Mouse (Mus musculus) thymus, postnatal 0 days (tissue): ENCODE results near the gene Nsa2. TPM values are rescaled to one million over a fixed set of nuclear protein-coding genes. Genes with fewer than 3 reads are reported as not detected.
A peak's percentile ranks its signal among the peaks of the same experiment; 100 is the strongest.
"Not testable (repeated sequence)": the region's sequence is repeated elsewhere in the genome, so short reads cannot be mapped to it uniquely, and the experiment has no call there.

Experiments
- DNase-seq: peaks from one replicate; pipeline ENCODE4 v3.0.0-alpha.2; 2015; ENCODE audit warnings: low spot score
- polyA plus RNA-seq: library from polyadenylated mRNA; unstranded; fragments of >200 nt; fragmentation: Nextera tagmentation; extraction: Ambion mirVana; gene quantifications from 2 replicates; pipeline ENCODE4 v1.2.1, GENCODE M21; 2015

Nsa2 gene
- polyA plus RNA-seq, result 83.9 and 91.3 TPM in 2 replicates

GRCm38 (mm10) chr13:97137466-97138400 lies at the start of gene Nsa2, which contains the start of gene Gfm2:
Gene Nsa2, minus strand, starts transcription at chr13:97137937.
Gene Gfm2, plus strand, starts transcription at chr13:97137937.
- peak; percentile 95 for DNase-seq

GRCm38 (mm10) chr13:97186346-97186745 lies 48.6 kb upstream of the Nsa2 start:
- DNase-seq, result no peak

GRCm38 (mm10) chr13:97184656-97185055 lies 46.9 kb upstream of the Nsa2 start:
- no peak for DNase-seq

- DNase-seq, result no peak
These were observed 46.4 kb upstream of the Nsa2 start for GRCm38 (mm10) chr13:97184168-97184567.

- no peak for DNase-seq
These were observed 45.1 kb upstream of the Nsa2 start for GRCm38 (mm10) chr13:97182821-97183220.

- DNase-seq, result no peak
These were observed 42.5 kb upstream of the Nsa2 start for GRCm38 (mm10) chr13:97180113-97180828.

- no peak for DNase-seq
These were observed 41.2 kb upstream of the Nsa2 start for GRCm38 (mm10) chr13:97178943-97179342.

- DNase-seq, result no peak
These were observed 39.0 kb upstream of the Nsa2 start for GRCm38 (mm10) chr13:97176731-97177130.

- no peak for DNase-seq
These were observed 38.0 kb upstream of the Nsa2 start for GRCm38 (mm10) chr13:97175520-97176264.

- DNase-seq, result peak; percentile 56
These were observed 8.1 kb upstream of the Nsa2 start for GRCm38 (mm10) chr13:97145834-97146233.

- no peak for DNase-seq
These were observed 4.6 kb upstream of the Nsa2 start for GRCm38 (mm10) chr13:97142321-97142720.

GRCm38 (mm10) chr13:97138404-97138931 lies 731 bp upstream of the Nsa2 start:
- not testable (repeated sequence) for DNase-seq

- DNase-seq, result not testable (repeated sequence)
These were observed 7.3 kb downstream of the Nsa2 start for GRCm38 (mm10) chr13:97130413-97130812.

- DNase-seq, result not testable (repeated sequence)
These were observed 8.1 kb downstream of the Nsa2 start for GRCm38 (mm10) chr13:97129654-97130053.

- no peak for DNase-seq
These were observed 16.4 kb downstream of the Nsa2 start for GRCm38 (mm10) chr13:97121341-97121740.

- DNase-seq, result no peak
These were observed 28.7 kb downstream of the Nsa2 start for GRCm38 (mm10) chr13:97109046-97109445.

GRCm38 (mm10) chr13:97107721-97108120 lies 30.0 kb downstream of the Nsa2 start:
- DNase-seq, result not testable (repeated sequence)

- no peak for DNase-seq
These were observed 32.7 kb downstream of the Nsa2 start for GRCm38 (mm10) chr13:97104996-97105395.

GRCm38 (mm10) chr13:97099187-97099852 lies 38.4 kb downstream of the Nsa2 start, which contains the start of gene Gm6169:
Gene Gm6169, minus strand, starts transcription at chr13:97099237.
- peak; percentile 37 for DNase-seq

GRCm38 (mm10) chr13:97095726-97096125 lies 42.0 kb downstream of the Nsa2 start:
- DNase-seq, result no peak
